Mouse (Mus musculus) gastrocnemius, adult 18-20 months (tissue): Measurements from ENCODE around the gene Lrrc1. TPM values are rescaled to one million over a fixed set of nuclear protein-coding genes. Genes with fewer than 3 reads are reported as not detected.

Source experiments
- DNase-seq: peaks from one replicate; pipeline ENCODE4 v3.0.0; 2021; ENCODE audit warnings: low spot score
- microRNA-seq: library from miRNA; unstranded; fragments of <30 nt; microRNA quantifications from one replicate; pipeline ENCODE4 v1.2.0, GENCODE M21; 2021
- total RNA-seq, 2 experiments: library from RNA; stranded (reverse); gene quantifications; 2 replicates each; pipeline ENCODE4 v1.2.3; 2021

Gene Lrrc1
- total RNA-seq, 2 experiments from 2014 or later, result 0.47 to 1.2 TPM

- no peak for DNase-seq
These were observed 157.9 kb downstream of the Lrrc1 start for GRCm38 (mm10) chr9:77386751-77387150.

- DNase-seq, result no peak
These were observed 159.1 kb downstream of the Lrrc1 start for GRCm38 (mm10) chr9:77385611-77386010.

GRCm38 (mm10) chr9:77384651-77385050 is 160.0 kb downstream of the Lrrc1 start:
- no peak for DNase-seq

GRCm38 (mm10) chr9:77383951-77384350 is 160.7 kb downstream of the Lrrc1 start:
- DNase-seq, result no peak

- DNase-seq, result no peak
These were observed 162.2 kb downstream of the Lrrc1 start for GRCm38 (mm10) chr9:77382514-77382913.

- DNase-seq, result peak; percentile 59
These were observed 163.1 kb downstream of the Lrrc1 start for GRCm38 (mm10) chr9:77381565-77381964.

Small RNA genes within 50 kb of the gene (microRNA-seq; reads per million reads assigned to microRNA genes)
- not detected for gene Gm25250

Other genes starting within 250 kb of the Lrrc1 start
- 100 to 1,000 TPM in 1 of 2 experiments, 10 to 100 TPM in 1; 88.0 to 103 TPM for gene Mlip, start 191.9 kb downstream of the Lrrc1 start, total RNA-seq
- 100 to 1,000 TPM; 577 to 615 TPM for gene Klhl31, start 91.6 kb upstream of the Lrrc1 start, total RNA-seq
- 10 to 100 TPM in 1 of 2 experiments, 1 to 10 TPM in 1; 9.1 to 10.6 TPM for gene Gclc, start 209.7 kb upstream of the Lrrc1 start, total RNA-seq